Mouse (Mus musculus) stomach, postnatal 0 days (tissue): ENCODE measurements around the gene Hrasls5. TPM values are rescaled to one million over a fixed set of nuclear protein-coding genes. Genes with fewer than 3 reads are reported as not detected.

Experiments
- ATAC-seq: fragments of 200-750 bp; cut with Nextera tagmentation; 2 replicates; pipeline ENCODE4 v1.8.0; 2017; ENCODE audit not compliant: low FRiP score, low TSS enrichment
- DNase-seq: peaks from one replicate; pipeline ENCODE4 v3.0.0-alpha.2; 2016; ENCODE audit warnings: low spot score
- H3K27ac ChIP-seq: fragments of 300-500 bp; sonication (generic); replicated peaks from 2 replicates; pipeline ENCODE4 v1.5.1; 2014; ENCODE audit warnings: mild to moderate bottlenecking, control low read depth
- H3K27me3 ChIP-seq: fragments of 300-500 bp; sonication (generic); 2 replicates; pipeline ENCODE4 v1.6.1; 2014; ENCODE audit warnings: low read length; ENCODE audit not compliant: control insufficient read depth, insufficient read depth
- H3K36me3 ChIP-seq: fragments of 300-500 bp; sonication (generic); 2 replicates; pipeline ENCODE4 v1.6.1; 2014; ENCODE audit warnings: low read length, mixed read lengths; ENCODE audit not compliant: control insufficient read depth, insufficient read depth
- H3K4me1 ChIP-seq: fragments of 300-500 bp; sonication (generic); replicated peaks from 2 replicates; pipeline ENCODE4 v1.6.1; 2014; ENCODE audit warnings: antibody characterized with exemption; ENCODE audit not compliant: control insufficient read depth, insufficient read depth
- H3K4me2 ChIP-seq: fragments of 300-500 bp; sonication (generic); replicated peaks from 2 replicates; pipeline ENCODE4 v1.6.1; 2014; ENCODE audit warnings: low read depth, mild to moderate bottlenecking, control low read depth, moderate library complexity
- H3K4me3 ChIP-seq: fragments of 300-500 bp; sonication (generic); 2 replicates; pipeline ENCODE4 v1.5.1; 2014; ENCODE audit warnings: low read depth, low read length, control low read depth
- H3K9ac ChIP-seq: fragments of 300-500 bp; sonication (generic); 2 replicates; pipeline ENCODE4 v1.6.1; 2014; ENCODE audit warnings: mild to moderate bottlenecking, low read length, control low read depth, mixed read lengths
- H3K9me3 ChIP-seq: fragments of 300-500 bp; sonication (generic); 2 replicates; pipeline ENCODE4 v1.6.1; 2016; ENCODE audit warnings: low read length; ENCODE audit not compliant: control insufficient read depth
- CTCF ChIP-seq: IDR thresholded peaks from 2 replicates; pipeline ENCODE4 v1.5.1; 2016; ENCODE audit warnings: antibody characterized with exemption, low read depth, mild to moderate bottlenecking, moderate library complexity
- EP300 ChIP-seq: optimal IDR thresholded peaks from 2 replicates; pipeline ENCODE3; 2016; ENCODE audit warnings: antibody characterized with exemption
- WGBS: fragments of 180-500 bp; shearing (Covaris S2); extraction: QIAGEN DNeasy Blood & Tissue Kit; methylation state at CpG from one replicate; pipeline ENCODE4 v1.1.7; 2014; 5-methylcytosine and 5-hydroxymethylcytosine counted together
- polyA plus RNA-seq: library from polyadenylated mRNA; unstranded; fragments of >200 nt; fragmentation: Nextera tagmentation; extraction: Ambion mirVana; gene quantifications from 2 replicates; pipeline ENCODE4 v1.2.1, GENCODE M21; 2015

Gene Hrasls5
- polyA plus RNA-seq, 1 experiment from 2014 or later, result 0.10 TPM

DNA sequence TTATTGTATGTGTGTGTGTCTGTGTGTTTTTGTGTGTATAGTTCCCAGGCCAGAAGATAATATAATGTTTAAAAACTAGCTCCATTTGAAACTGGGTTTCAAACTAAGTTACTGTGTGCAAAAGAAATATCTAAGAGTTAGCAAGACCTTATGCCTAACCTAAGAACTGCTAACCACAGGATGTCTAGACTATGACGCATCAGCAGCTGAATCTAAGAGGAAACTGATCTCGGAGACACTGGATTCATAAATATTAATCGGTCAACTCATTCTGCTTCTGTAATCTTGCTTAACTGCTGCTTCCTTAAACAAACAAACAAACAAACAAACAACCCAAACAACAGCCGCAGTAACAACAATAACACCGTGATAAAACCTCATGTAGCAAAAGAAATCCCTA lies 42.7 kb upstream of the Hrasls5 start:
- H3K9ac ChIP-seq, result no peak overlapping the region
- no peak overlapping the region for H3K27ac ChIP-seq
- H3K27me3 ChIP-seq, result no peaks in the 10 kb centered on the region
- ATAC-seq (no peak), DNase-seq (no peak)
- H3K4me2 ChIP-seq, result no peak overlapping the region
- no peaks in the 10 kb centered on the region for H3K4me1 ChIP-seq
- H3K4me3 ChIP-seq, result no peak overlapping the region
- 82% methylated on average over 5 of the region's 5 CpGs for WGBS
- no peaks in the 10 kb centered on the region for H3K36me3 ChIP-seq
- TF ChIP-seq CTCF, result no peak
- no peak for TF ChIP-seq EP300
- H3K9me3 ChIP-seq, result no peaks in the 10 kb centered on the region

DNA sequence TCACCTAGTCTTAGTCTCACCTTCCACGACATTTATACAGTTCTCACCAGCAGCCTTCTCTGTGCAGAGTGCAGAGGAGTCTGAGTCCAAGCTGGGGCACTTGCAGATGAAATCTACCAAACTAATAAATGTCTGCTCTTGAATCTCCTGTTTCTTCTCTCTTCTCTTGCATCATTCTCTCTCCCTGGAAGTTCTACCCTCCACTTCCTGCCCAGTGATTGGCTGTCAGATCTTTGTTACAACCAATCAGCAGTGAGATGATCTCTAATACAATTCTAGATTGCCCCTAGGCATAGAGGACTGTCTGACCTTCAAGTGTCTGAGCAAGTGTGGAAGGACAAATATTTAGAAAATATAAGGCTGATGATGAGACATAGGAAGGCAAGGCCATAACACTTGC lies 36.2 kb upstream of the Hrasls5 start:
- Histone ChIP-seq H3K9me3 (no peaks in the 10 kb centered on the region), H3K36me3 (no peaks in the 10 kb centered on the region), H3K4me3 (no peak overlapping the region), H3K9ac (no peak overlapping the region), H3K4me1 (no peaks in the 10 kb centered on the region), H3K27ac (no peak overlapping the region), H3K4me2 (no peak overlapping the region), H3K27me3 (no peaks in the 10 kb centered on the region)
- ATAC-seq (no peak), DNase-seq (no peak)
- 90% methylated on average over 1 of the region's 1 CpGs for WGBS
- no peak for TF ChIP-seq EP300
- TF ChIP-seq CTCF, result no peak

DNA sequence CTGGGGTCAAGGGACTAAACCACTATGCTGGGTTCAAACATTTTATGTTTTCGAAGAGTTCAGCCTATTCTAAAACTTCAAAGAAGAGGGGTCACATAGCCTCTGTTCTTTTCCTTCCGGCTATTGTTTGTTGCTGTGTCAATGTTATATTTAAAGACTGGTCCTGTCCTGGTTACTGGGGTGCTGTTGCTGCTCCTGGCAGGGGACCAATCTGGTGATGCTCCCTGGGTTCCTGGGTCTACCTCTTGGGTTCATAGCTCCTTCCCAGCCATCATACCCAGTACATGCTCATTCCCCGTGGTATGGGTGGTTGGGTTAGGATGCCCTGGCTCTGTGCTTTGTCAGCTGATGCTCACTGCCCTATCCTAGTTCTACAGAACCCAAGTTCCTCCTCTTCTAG lies 34.6 kb upstream of the Hrasls5 start:
- DNase-seq (no peak), ATAC-seq (no peak)
- 70% methylated on average over 3 of the region's 3 CpGs for WGBS
- no peaks in the 10 kb centered on the region for H3K27me3 ChIP-seq
- no peaks in the 10 kb centered on the region for H3K4me1 ChIP-seq
- no peak for TF ChIP-seq EP300
- TF ChIP-seq CTCF, result no peak
- no peak overlapping the region for H3K27ac ChIP-seq
- no peaks in the 10 kb centered on the region for H3K36me3 ChIP-seq
- no peak overlapping the region for H3K4me2 ChIP-seq
- no peak overlapping the region for H3K9ac ChIP-seq
- H3K9me3 ChIP-seq, result no peaks in the 10 kb centered on the region
- H3K4me3 ChIP-seq, result no peak overlapping the region

DNA sequence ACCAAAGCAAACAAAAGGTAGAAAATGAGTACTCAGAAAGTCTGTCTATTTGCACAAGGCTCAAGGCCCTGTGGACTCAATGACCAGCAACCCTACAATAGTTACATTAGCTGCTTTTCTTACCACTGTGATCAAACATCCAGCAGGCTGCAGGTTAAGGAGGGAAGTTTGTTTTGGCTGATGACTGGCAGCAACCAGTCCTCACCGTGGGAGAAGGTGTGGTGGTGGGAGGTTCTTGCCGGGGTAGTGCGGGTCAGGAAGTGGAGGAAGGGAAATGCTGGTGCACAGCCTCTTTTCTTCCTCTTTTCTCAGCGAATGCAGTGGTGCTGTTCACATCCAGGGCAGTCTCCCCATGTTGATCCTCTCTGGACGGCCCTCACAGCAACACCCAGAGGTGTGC lies 31.3 kb upstream of the Hrasls5 start:
- Histone ChIP-seq H3K27me3 (no peaks in the 10 kb centered on the region), H3K9me3 (no peaks in the 10 kb centered on the region), H3K4me3 (no peak overlapping the region), H3K9ac (no peak overlapping the region), H3K36me3 (no peaks in the 10 kb centered on the region), H3K4me1 (no peaks in the 10 kb centered on the region), H3K27ac (peak overlapping the region; percentile 20; the same call in 1 of the 2 replicates), H3K4me2 (no peak overlapping the region)
- no peak for TF ChIP-seq EP300
- TF ChIP-seq CTCF, result no peak
- WGBS, result 28% methylated on average over 5 of the region's 5 CpGs
- ATAC-seq, result peak; percentile 94
- peak; percentile 84 for DNase-seq

DNA sequence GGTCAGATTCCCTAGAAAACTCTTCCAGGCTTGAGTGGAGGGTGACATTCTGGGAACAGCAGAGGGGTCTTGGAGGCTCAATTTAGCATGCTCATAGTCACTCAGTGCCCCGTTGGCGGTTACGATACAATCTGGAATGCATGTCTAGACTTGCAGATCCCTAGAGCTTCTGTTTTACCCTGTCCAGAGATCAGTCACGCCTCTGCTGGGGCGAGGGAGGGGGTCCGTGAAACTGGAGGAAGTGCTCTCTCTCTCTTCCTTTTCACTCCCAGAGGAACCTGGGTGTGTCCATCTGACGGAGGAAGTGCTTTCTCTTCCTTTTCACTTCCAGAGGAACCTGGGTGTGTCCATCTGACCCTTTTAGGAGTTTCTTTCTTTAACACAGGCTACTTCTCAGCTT lies 29.2 kb upstream of the Hrasls5 start:
- no peak overlapping the region for H3K4me3 ChIP-seq
- no peaks in the 10 kb centered on the region for H3K4me1 ChIP-seq
- no peaks in the 10 kb centered on the region for H3K9me3 ChIP-seq
- TF ChIP-seq EP300, result no peak
- no peak for TF ChIP-seq CTCF
- no peaks in the 10 kb centered on the region for H3K27me3 ChIP-seq
- H3K4me2 ChIP-seq, result 0 out of 2 replicates have a peak overlapping the region, but pooled peaks have one; percentile 12
- WGBS, result 47% methylated on average over 7 of the region's 7 CpGs
- DNase-seq (peak; percentile 37), ATAC-seq (no peak)
- peak overlapping the region; percentile 45; the same call in 1 of the 2 replicates for H3K27ac ChIP-seq
- no peaks in the 10 kb centered on the region for H3K36me3 ChIP-seq
- H3K9ac ChIP-seq, result no peak overlapping the region

DNA sequence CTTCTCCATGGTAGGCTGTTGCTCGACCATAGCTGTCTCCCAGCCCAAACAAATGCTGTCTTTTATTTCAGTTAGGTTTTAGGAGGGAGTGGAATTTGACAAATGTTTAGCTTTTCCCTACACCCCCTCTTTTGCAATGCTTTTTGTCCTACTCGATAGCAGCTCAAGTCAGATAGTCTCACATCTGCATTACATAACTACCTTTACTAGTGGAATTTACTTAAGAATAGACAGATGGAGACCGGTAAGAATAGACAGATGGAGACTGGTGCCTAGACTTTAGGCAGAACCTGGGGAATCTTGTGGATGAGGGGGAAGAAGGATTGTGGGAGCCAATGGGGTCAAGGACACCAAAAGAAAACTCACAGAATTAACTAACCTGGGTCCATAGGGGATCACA lies 28.7 kb upstream of the Hrasls5 start:
- no peaks in the 10 kb centered on the region for H3K27me3 ChIP-seq
- H3K27ac ChIP-seq, result 0 out of 2 replicates have a peak overlapping the region, but pooled peaks have one; percentile 14
- no peak overlapping the region for H3K9ac ChIP-seq
- 0 out of 2 replicates have a peak overlapping the region, but pooled peaks have one; percentile 12 for H3K4me2 ChIP-seq
- H3K4me3 ChIP-seq, result no peak overlapping the region
- ATAC-seq (no peak), DNase-seq (no peak)
- TF ChIP-seq CTCF, result no peak
- TF ChIP-seq EP300, result no peak
- H3K4me1 ChIP-seq, result no peaks in the 10 kb centered on the region
- 52% methylated on average over 3 of the region's 3 CpGs for WGBS
- no peaks in the 10 kb centered on the region for H3K36me3 ChIP-seq
- no peaks in the 10 kb centered on the region for H3K9me3 ChIP-seq
